Mouse (Mus musculus) limb, embryonic 13.5 days (tissue): ENCODE data around the gene Isg20l2. TPM values are rescaled to one million over a fixed set of nuclear protein-coding genes. Genes with fewer than 3 reads are reported as not detected.
A peak's percentile ranks its signal among the peaks of the same experiment; 100 is the strongest.
"Not testable (repeated sequence)": the region's sequence is repeated elsewhere in the genome, so short reads cannot be mapped to it uniquely, and the experiment has no call there.

Experiments
- ATAC-seq: fragments of 200-750 bp; cut with Nextera tagmentation; 2 replicates; pipeline ENCODE4 v1.8.0; 2017; ENCODE audit warnings: low read depth, moderate number of reproducible peaks, moderate TSS enrichment; ENCODE audit not compliant: low FRiP score
- H3K27ac ChIP-seq: fragments of 300-500 bp; sonication (generic); 2 replicates; pipeline ENCODE4 v1.5.1; 2015; ENCODE audit warnings: inconsistent platforms, mild to moderate bottlenecking, moderate library complexity
- H3K27me3 ChIP-seq: fragments of 300-500 bp; sonication (generic); 2 replicates; pipeline ENCODE4 v1.6.1; 2015; ENCODE audit warnings: mild to moderate bottlenecking, inconsistent platforms
- H3K36me3 ChIP-seq: fragments of 300-500 bp; sonication (generic); 2 replicates; pipeline ENCODE4 v1.6.1; 2015; ENCODE audit warnings: inconsistent platforms, mild to moderate bottlenecking, moderate library complexity
- H3K4me1 ChIP-seq: fragments of 300-500 bp; sonication (generic); 2 replicates; pipeline ENCODE4 v1.6.1; 2015; ENCODE audit warnings: inconsistent platforms
- H3K4me2 ChIP-seq: fragments of 300-500 bp; sonication (generic); replicated peaks from 2 replicates; pipeline ENCODE4 v1.6.1; 2015; ENCODE audit warnings: inconsistent platforms, mild to moderate bottlenecking, moderate library complexity
- H3K4me3 ChIP-seq: fragments of 300-500 bp; sonication (generic); 2 replicates; pipeline ENCODE4 v1.5.1; 2015; ENCODE audit warnings: moderate library complexity, mild to moderate bottlenecking, inconsistent platforms
- H3K9ac ChIP-seq: fragments of 300-500 bp; sonication (generic); 2 replicates; pipeline ENCODE4 v1.6.1; 2015; ENCODE audit warnings: mild to moderate bottlenecking, inconsistent platforms
- H3K9me3 ChIP-seq: fragments of 300-500 bp; sonication (generic); 2 replicates; pipeline ENCODE4 v1.6.1; 2016; ENCODE audit warnings: inconsistent platforms
- WGBS: fragments of 180-500 bp; shearing (Covaris S2); methylation state at CpG from one replicate; pipeline ENCODE4 v1.1.7; 2015; 5-methylcytosine and 5-hydroxymethylcytosine counted together
- polyA plus RNA-seq: library from polyadenylated mRNA; unstranded; fragments of >200 nt; fragmentation: Nextera tagmentation; extraction: Ambion mirVana; gene quantifications from 2 replicates; pipeline ENCODE4 v1.2.1, GENCODE M21; 2015

The Isg20l2 gene
- 65.5 and 66.7 TPM in 2 replicates for polyA plus RNA-seq

GRCm38 (mm10) chr3:87930078-87930795 lies at the start of gene Isg20l2, which contains the start of gene Rrnad1:
Gene Isg20l2, plus strand, starts transcription at chr3:87930314.
Gene Rrnad1, minus strand, starts transcription at chr3:87930717.
- peak; percentile 97 for ATAC-seq
- peaks cover 42% of the 10 kb centered on the region for H3K4me1 ChIP-seq
- peaks cover 61% of the 10 kb centered on the region for H3K36me3 ChIP-seq
- H3K9me3 ChIP-seq: no peaks in the 10 kb centered on the region
- H3K27ac ChIP-seq: peak within 1 kb of the TSS; percentile 89
- peak within 1 kb of the TSS; percentile 87 for H3K4me2 ChIP-seq
- peak within 1 kb of the TSS; percentile 89 for H3K9ac ChIP-seq
- H3K27me3 ChIP-seq: no peaks in the 10 kb centered on the region
- H3K4me3 ChIP-seq: peak within 1 kb of the TSS; percentile 93
- WGBS: under 1% methylated on average over 56 of the region's 78 CpGs

GRCm38 (mm10) chr3:87884291-87884690 lies 45.8 kb upstream of the Isg20l2 start:
- peak overlapping the region; percentile 90 for H3K27ac ChIP-seq
- peak overlapping the region; percentile 97 for H3K9ac ChIP-seq
- H3K27me3 ChIP-seq: no peaks in the 10 kb centered on the region
- peak overlapping the region; percentile 100 for H3K4me3 ChIP-seq
- no peaks in the 10 kb centered on the region for H3K9me3 ChIP-seq
- 0% methylated on average over 3 of the region's 3 CpGs for WGBS
- no peak for ATAC-seq
- H3K36me3 ChIP-seq: peaks cover 21% of the 10 kb centered on the region
- peak overlapping the region; percentile 96 for H3K4me2 ChIP-seq
- peaks cover 18% of the 10 kb centered on the region for H3K4me1 ChIP-seq

DNA sequence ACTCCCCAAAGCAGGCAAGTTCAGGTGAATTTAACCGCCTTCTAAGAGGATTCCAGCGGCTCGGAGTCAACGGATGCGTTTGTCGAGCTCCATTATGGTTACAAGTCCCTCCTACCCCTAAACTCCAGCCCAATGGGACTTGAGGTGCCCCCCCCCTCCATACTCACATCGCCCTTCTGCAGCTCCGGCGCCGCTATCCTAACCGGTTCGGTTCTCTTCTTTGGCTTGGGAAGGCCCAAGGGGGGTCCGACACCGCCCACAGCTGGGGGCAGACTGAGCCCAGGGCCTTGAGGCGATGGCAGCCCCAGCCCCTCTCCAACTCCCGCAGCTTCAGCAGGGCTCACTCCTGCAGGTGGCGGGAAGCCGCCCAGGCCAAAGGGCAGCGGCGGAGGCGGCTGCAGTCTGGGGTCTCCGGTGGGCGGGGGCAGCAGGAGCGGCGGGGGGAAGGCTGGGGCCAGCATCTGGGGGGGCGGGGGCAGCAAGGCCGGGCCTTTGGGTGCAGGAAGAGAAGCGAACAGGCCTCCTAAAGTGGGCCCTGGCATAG lies 45.3 kb upstream of the Isg20l2 start:
- Histone ChIP-seq H3K36me3 (peaks cover 19% of the 10 kb centered on the region), H3K27me3 (no peaks in the 10 kb centered on the region), H3K4me1 (peaks cover 18% of the 10 kb centered on the region), H3K9me3 (no peaks in the 10 kb centered on the region), H3K9ac (peak overlapping the region; percentile 97), H3K4me2 (peak overlapping the region; percentile 96), H3K4me3 (peak overlapping the region; percentile 100), H3K27ac (peak overlapping the region; percentile 90)
- WGBS: under 1% methylated on average over 26 of the region's 28 CpGs
- ATAC-seq: no peak

DNA sequence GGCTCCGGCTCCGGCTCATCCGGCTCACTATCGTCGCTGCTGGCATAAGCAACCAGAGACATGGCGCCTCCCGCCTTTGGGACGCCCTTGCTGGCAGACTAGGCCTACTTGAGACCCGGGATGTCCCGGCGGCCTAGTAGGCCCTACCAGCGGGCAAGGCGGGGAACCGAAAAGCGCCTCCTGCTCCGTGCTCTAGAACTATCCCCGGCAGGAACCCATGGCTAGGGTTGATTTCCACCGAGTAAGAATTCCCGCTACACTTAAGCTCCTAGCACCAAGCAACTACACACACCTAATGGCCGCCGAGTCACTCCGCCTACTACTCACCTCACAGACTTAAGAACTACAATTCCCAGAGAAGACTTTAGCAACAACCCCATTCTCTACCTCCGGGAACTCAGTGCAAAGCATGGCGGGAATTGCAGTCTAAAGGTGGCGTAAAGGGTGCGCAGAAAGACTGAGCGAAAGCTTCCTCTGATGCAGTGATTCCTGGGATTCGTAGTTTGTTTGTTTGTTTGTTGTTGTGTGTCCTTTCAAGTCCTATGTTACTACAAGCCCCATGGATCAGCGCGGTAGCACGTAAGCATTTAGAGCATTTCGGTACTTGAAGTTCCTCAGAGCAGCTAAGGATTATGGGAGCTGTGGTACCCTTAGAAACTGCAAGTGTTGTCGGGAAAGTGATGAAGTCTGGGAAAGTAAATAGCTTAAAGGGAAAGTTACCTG lies 44.7 kb upstream of the Isg20l2 start, which contains the start of gene Prcc:
Gene Prcc, minus strand, starts transcription at position 328 of the 723 bp plus-strand sequence.
- H3K4me3 ChIP-seq: peak within 1 kb of the TSS; percentile 100
- WGBS: 0% methylated on average over 33 of the region's 33 CpGs
- H3K4me2 ChIP-seq: peak within 1 kb of the TSS; percentile 96

DNA sequence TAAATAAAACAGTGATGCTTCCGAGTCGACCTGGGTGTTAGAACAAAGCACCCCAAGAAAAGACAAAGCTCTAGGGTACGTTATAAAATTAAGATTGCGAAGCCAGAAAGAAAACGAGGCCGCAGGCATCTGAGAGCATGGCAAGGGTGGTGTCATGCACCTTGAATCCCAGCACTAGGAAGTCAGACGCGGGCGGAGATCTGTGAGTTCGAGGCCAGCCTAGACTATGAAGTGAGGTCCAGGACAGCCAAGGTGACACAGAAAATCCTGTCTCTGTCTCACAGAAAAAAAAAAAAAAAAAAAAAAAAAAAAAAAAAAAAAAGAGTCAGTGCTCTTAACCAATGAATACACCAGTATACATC lies 44.1 kb upstream of the Isg20l2 start:
- H3K27me3 ChIP-seq: no peaks in the 10 kb centered on the region
- H3K4me1 ChIP-seq: peaks cover 18% of the 10 kb centered on the region
- no peak for ATAC-seq
- 12% methylated on average over 10 of the region's 10 CpGs for WGBS
- H3K27ac ChIP-seq: no peak overlapping the region
- H3K36me3 ChIP-seq: peaks cover 8% of the 10 kb centered on the region
- H3K9me3 ChIP-seq: no peaks in the 10 kb centered on the region
- H3K9ac ChIP-seq: no peak overlapping the region; the same call in 1 of the 2 replicates
- peak overlapping the region; percentile 100 for H3K4me3 ChIP-seq
- peak overlapping the region; percentile 96 for H3K4me2 ChIP-seq

More for the DNA sequence above, 44.7 kb upstream of the Isg20l2 start, which contains the start of gene Prcc:
- no peaks in the 10 kb centered on the region for H3K9me3 ChIP-seq
- peak within 1 kb of the TSS; percentile 90 for H3K27ac ChIP-seq
- peaks cover 18% of the 10 kb centered on the region for H3K4me1 ChIP-seq
- H3K36me3 ChIP-seq: peaks cover 13% of the 10 kb centered on the region
- ATAC-seq: peak; percentile 99
- H3K9ac ChIP-seq: peak within 1 kb of the TSS; percentile 97
- no peaks in the 10 kb centered on the region for H3K27me3 ChIP-seq

DNA sequence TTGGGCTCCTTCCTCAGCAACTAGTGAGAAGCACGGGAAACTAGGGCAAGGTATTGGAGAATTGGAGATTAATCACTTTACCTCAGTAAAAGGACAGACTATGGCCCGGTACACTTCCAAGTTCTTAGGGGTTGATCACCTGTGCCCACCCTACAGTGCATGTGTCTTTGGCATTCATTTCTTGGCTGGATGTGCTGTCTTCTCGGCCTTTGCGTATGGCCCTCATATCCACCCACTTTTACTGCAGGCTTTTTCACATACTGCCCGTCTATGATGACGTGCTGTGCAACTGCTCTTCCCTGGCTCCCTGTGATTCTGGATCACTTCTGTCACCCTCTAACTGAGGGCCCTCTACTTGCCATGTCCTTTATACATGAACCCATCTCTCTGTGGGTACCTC lies 43.7 kb upstream of the Isg20l2 start:
- peaks cover 5% of the 10 kb centered on the region; the same call in 1 of the 2 replicates for H3K36me3 ChIP-seq
- peaks cover 18% of the 10 kb centered on the region for H3K4me1 ChIP-seq
- H3K27me3 ChIP-seq: no peaks in the 10 kb centered on the region
- H3K9ac ChIP-seq: no peak overlapping the region
- ATAC-seq: no peak
- no peak overlapping the region for H3K27ac ChIP-seq
- no peaks in the 10 kb centered on the region for H3K9me3 ChIP-seq
- H3K4me2 ChIP-seq: peak overlapping the region; percentile 96
- 83% methylated on average over 6 of the region's 6 CpGs for WGBS
- peak overlapping the region; percentile 100 for H3K4me3 ChIP-seq

DNA sequence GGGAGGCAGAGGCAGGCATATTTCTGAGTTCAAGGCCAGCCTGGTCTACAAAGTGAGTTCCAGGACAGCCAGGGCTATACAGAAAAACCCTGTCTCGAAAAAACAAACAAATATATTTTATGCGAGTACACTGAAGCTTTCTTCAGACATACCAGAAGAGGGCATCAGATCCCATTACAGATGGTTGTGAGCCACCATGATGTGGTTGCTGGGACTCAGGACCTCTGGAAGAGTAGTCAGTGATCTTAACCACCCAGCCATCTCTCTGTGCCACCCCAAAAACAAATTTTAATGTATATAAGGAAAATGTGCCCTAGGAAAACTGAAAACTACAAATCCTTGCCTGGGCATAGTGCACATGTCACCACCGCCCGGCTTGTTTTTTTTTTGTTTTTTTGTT lies 42.7 kb upstream of the Isg20l2 start:
- H3K9ac ChIP-seq, ATAC-seq, H3K27me3 ChIP-seq, H3K4me2 ChIP-seq, H3K36me3 ChIP-seq, H3K4me3 ChIP-seq, H3K27ac ChIP-seq, H3K9me3 ChIP-seq: not testable (repeated sequence)
- 80% methylated on average over 4 of the region's 4 CpGs for WGBS
- H3K4me1 ChIP-seq: peaks cover 17% of the 10 kb centered on the region

- WGBS: 69% methylated on average over 3 of the region's 3 CpGs
- ATAC-seq: no peak
- no peaks in the 10 kb centered on the region for H3K27me3 ChIP-seq
These were observed 38.6 kb upstream of the Isg20l2 start for GRCm38 (mm10) chr3:87891481-87891880.

GRCm38 (mm10) chr3:87893367-87893905 lies 36.7 kb upstream of the Isg20l2 start:
- H3K4me3 ChIP-seq: no peak overlapping the region
- H3K36me3 ChIP-seq: no peaks in the 10 kb centered on the region
- no peaks in the 10 kb centered on the region for H3K27me3 ChIP-seq
- H3K4me2 ChIP-seq: no peak overlapping the region
- no peak overlapping the region for H3K9ac ChIP-seq
- WGBS: 81% methylated on average over 3 of the region's 3 CpGs
- ATAC-seq: no peak
- H3K27ac ChIP-seq: no peak overlapping the region
- no peaks in the 10 kb centered on the region for H3K4me1 ChIP-seq
- no peaks in the 10 kb centered on the region for H3K9me3 ChIP-seq

More at GRCm38 (mm10) chr3:87891481-87891880, 38.6 kb upstream of the Isg20l2 start:
- H3K4me1 ChIP-seq: no peaks in the 10 kb centered on the region
- H3K9me3 ChIP-seq: no peaks in the 10 kb centered on the region
- H3K36me3 ChIP-seq: no peaks in the 10 kb centered on the region
- H3K4me2 ChIP-seq: no peak overlapping the region
- H3K27ac ChIP-seq: no peak overlapping the region
- H3K4me3 ChIP-seq: no peak overlapping the region
- H3K9ac ChIP-seq: no peak overlapping the region

DNA sequence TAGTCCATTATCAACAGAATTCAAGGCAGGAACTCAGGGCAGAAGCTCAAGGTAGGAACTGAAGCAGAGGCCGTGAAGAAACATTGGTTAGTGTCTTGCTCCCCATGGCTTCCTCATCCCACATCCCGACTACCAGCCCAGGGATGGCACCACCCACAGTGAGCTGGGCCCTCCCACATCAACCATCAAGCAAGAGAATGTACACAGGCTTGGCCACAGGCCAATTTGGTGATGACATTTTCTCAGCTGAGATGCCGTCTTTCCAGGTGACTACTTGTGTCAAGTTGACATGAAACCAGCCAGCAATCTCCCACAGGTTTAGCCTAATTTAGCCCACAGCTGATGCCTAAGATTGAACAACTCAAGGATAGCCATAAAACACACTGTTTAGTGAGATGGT lies 30.8 kb upstream of the Isg20l2 start:
- Histone ChIP-seq H3K4me3 (no peak overlapping the region), H3K27ac (no peak overlapping the region), H3K4me1 (no peaks in the 10 kb centered on the region), H3K27me3 (no peaks in the 10 kb centered on the region), H3K9ac (no peak overlapping the region), H3K9me3 (no peaks in the 10 kb centered on the region), H3K4me2 (no peak overlapping the region), H3K36me3 (no peaks in the 10 kb centered on the region)
- 72% methylated on average over 3 of the region's 3 CpGs for WGBS
- no peak for ATAC-seq

DNA sequence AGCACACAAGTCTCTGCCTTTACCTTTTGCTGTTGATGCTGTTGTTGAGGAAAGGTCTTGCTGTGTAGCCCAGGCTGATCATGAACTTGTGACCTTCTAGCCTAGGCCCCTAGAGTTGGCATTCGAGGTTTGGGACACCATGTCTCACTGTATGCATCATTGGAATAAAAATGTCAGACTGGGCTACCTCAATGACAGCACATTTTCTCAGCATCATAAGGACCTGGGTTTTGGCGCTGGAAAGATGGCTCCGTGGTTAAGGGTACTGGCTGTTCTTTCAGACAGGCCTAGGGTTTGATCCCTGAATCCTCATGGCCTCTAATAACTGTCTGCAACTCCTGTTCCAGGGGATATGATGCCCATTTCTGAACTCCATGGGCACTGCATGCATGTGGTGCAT lies 30.3 kb upstream of the Isg20l2 start:
- H3K27me3 ChIP-seq: no peaks in the 10 kb centered on the region
- ATAC-seq: no peak
- H3K4me1 ChIP-seq: no peaks in the 10 kb centered on the region
- H3K27ac ChIP-seq: no peak overlapping the region
- H3K4me2 ChIP-seq: no peak overlapping the region
- WGBS: 81% methylated on average over 3 of the region's 3 CpGs
- H3K9me3 ChIP-seq: no peaks in the 10 kb centered on the region
- H3K36me3 ChIP-seq: no peaks in the 10 kb centered on the region
- H3K4me3 ChIP-seq: no peak overlapping the region
- no peak overlapping the region for H3K9ac ChIP-seq
